Mouse (Mus musculus) thymus, adult 2 months (tissue): ENCODE data around the gene Phex.

Source experiments
- CTCF ChIP-seq: fragments of 200-500 bp; IDR thresholded peaks from 2 replicates; pipeline ENCODE4 v1.5.1; 2012; ENCODE audit warnings: mild to moderate bottlenecking, control low read depth, low read length, moderate library complexity, borderline replicate concordance; ENCODE audit not compliant: control insufficient read depth, poor library complexity, insufficient read depth; ENCODE audit errors: extremely low read depth
- POLR2A ChIP-seq: fragments of 200-500 bp; IDR thresholded peaks from 2 replicates; pipeline ENCODE4 v1.6.1; 2012; ENCODE audit warnings: mild to moderate bottlenecking, low read length, control low read depth, moderate library complexity; ENCODE audit not compliant: control insufficient read depth, poor library complexity, insufficient read depth; ENCODE audit errors: extremely low read depth

DNA sequence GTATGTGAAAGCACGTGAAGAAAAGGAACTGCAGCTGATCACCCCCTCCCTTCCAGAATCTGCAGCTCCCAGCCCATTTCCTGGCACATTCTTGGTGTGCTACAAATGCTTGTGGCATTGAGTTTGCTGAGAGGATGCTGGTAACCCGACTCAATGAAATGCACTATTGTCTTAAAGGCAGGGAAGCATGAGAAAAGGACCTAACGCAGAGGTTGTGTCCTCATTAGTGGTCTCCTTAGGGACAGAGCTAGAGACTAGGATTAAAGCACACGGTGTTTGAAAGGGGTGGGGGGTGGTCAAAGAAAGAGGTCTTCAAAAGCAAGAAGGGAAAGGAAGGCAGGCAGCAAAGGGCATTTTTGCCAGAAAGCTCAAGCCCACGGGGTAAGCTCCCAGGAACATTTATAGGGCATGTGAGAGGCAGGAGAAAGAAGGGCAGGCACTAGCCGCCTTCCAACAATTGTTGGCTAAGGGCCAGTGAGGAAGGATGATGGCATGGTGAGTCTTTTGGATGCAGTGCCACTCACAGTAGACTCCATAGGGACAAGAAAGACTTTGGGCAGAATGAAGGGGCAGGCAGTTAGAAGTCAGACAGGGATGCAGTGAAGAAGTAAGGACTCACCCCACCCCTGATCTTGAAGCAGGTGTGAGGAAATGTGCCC, 109.8 kb downstream of the Phex start:
- no peak for TF ChIP-seq POLR2A
- no peak for TF ChIP-seq CTCF
